Mouse (Mus musculus): ENCODE measurements around the gene Olfr830.
"Not testable (repeated sequence)": the region's sequence is repeated elsewhere in the genome, so short reads cannot be mapped to it uniquely, and the experiment has no call there.

The Olfr830 gene

DNA sequence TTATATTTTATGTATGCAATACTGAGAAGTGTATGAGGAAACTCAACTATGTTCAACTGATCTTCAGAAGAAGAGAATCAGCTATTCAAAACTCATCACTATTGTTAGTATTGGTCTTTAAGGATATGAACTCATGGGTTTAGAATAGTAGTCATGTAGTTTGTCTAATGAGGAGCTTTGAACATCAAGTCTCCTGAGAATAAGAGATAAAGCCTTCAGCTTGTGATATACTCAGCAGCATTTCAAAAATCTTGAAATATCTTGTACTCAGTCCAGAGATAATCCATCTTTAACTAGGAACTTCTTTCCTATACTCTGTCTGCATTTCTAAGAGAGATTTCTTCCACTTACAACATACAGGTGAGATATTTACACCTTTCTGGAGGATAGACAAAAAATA, at the start of gene Olfr830:
TSS of gene Olfr830 (plus strand) at position 301 of the 400 bp plus-strand sequence.
- DNase-seq = no peak

DNA sequence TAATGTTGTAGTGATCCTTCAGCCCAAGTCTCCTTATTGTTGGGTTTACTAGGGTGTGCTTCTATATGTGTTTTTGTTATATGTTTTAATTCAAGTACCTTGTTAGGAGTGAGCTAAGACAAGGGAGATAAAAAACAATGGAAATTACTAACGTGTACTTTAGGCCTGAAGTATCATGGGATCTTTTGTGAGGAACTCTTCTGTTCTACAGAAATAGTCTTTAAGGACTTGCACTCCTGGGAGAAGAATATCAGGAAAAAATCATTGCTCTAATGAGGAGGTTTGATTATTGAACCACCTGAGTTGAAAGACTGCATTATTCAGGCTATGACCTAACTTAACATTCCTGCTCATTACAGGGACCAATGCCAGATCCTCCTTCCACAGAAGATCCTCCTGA, 19.9 kb upstream of the Olfr830 start, which contains the start of gene Olfr829:
TSS of gene Olfr829 (plus strand) at position 301 of the 400 bp plus-strand sequence.
- DNase-seq = no peak

DNA sequence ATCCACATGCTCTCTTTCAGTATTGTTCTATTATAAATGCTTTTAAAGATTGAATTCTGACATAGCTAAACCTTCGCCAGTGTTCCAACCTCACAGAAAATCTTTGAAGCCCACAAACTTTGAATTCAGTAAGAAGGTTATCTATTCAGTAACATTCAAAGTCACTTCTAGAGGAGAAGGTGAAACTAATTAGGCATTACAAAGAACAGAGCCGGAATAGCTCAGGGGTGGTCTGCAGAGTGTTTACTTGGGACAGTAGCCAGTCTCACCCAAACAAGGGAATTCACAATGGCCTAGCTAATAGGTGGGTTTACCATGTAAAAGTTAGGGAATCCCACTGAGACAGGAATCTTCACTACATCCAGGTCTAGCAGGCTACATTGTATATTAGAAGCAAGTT, 33.2 kb downstream of the Olfr830 start:
- DNase-seq = not testable (repeated sequence)

DNA sequence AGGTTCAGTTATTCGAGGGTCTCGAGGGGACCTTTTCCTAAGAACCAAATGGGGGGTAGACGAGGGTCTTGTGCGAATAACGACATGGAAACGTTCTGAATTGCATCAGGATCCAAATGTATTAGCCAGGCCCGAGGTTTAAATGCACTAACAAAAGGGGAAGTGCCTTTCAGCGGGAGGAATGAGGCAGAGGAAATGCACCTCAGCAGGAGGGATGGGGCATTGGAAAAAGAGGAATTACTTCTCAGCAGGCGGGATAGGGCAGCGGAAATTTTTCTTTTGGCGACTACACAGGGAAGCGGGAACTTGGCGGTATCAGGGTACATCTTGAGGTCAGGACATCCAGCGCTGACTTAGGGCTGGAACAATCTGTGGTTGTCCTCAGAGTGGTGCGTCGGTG, 53.4 kb downstream of the Olfr830 start:
- DNase-seq = not testable (repeated sequence)
